Mouse (Mus musculus) neutrophil, adult 59 days (primary cell): ENCODE measurements around the gene Olfr888. TPM values are rescaled to one million over a fixed set of nuclear protein-coding genes. Genes with fewer than 3 reads are reported as not detected.

ENCODE experiments used
- total RNA-seq, 2 experiments: library from RNA; stranded (reverse); gene quantifications; 1 replicate in 1 of 2; 2 replicates in 1 of 2; pipeline ENCODE4 v1.2.4; 2023

Olfr888 gene
- not detected for total RNA-seq

GRCm38 (mm10) chr9:38107828-38108227, at the start of gene Olfr888:
Gene Olfr888 (plus strand): TSS chr9:38108128.

DNA sequence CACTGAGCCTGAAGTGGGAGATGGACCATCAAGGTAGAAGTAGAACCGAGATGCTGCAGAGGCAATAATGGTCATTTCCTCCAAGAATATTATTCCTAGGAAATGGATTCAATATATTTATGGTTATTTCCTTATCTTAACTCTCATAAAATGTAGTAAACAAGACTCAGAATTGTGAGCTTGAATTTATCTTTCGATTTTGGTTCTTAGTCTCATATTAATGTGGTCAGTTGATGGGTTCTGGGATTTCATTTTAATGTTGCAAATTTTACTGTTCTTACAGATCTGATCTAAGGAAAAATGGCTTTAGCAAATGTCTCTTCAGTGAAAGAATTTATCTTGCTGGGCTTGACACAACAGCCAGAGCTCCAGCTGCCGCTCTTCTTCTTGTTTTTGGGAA, 46.9 kb upstream of the Olfr888 start, which contains the start of gene Olfr885:
Olfr885 (plus strand) TSS at position 301 of the 400 bp plus-strand sequence.

GRCm38 (mm10) chr9:38083772-38084171, 24.2 kb upstream of the Olfr888 start, which contains the start of gene Olfr887:
Gene Olfr887 (plus strand): TSS chr9:38084072.

DNA sequence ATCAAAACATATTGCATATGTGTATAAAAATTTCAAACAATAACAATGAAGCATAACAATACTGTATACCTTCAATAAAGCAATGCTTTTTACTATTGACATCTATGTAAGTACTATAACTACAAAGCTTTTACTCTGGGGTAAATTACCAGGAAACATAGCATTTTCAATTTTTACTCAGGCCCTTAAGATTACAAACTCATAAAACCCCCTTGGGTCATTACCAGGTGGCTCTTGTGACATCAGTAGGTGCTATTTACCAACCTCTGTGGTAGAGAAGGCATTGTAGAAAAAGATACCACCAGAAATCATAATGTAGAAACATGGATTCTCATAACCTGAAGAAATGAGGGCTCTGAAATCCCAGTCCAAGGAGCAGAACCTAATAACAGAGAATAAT, 7.0 kb downstream of the Olfr888 start, which contains the start of gene Olfr889:
Olfr889 (plus strand) TSS at position 301 of the 400 bp plus-strand sequence.

GRCm38 (mm10) chr9:38142217-38142616, 34.3 kb downstream of the Olfr888 start, which contains the start of gene Olfr890:
Gene Olfr890 (plus strand): TSS chr9:38142517.

Other genes with a start within 250 kb of the Olfr888 start
- gene Olfr145, start 211.4 kb upstream of the Olfr888 start, total RNA-seq = not detected
- gene Olfr878, start 190.3 kb upstream of the Olfr888 start, total RNA-seq = not detected
- not detected for gene Olfr881, start 116.3 kb upstream of the Olfr888 start, total RNA-seq
- not detected for gene Olfr883, start 82.3 kb upstream of the Olfr888 start, total RNA-seq
- gene Olfr884, start 61.6 kb upstream of the Olfr888 start, total RNA-seq = not detected
- gene Olfr885, start 46.8 kb upstream of the Olfr888 start, total RNA-seq = not detected
- gene Olfr887, start 24.1 kb upstream of the Olfr888 start, total RNA-seq = not detected
- gene Olfr889, start 7.1 kb downstream of the Olfr888 start, total RNA-seq = not detected
- gene Olfr890, start 34.4 kb downstream of the Olfr888 start, total RNA-seq = not detected
- not detected for gene Olfr891, start 72.7 kb downstream of the Olfr888 start, total RNA-seq
- not detected for gene Olfr893, start 100.2 kb downstream of the Olfr888 start, total RNA-seq
- not detected for gene Olfr894, start 109.9 kb downstream of the Olfr888 start, total RNA-seq
- gene Olfr143, start 144.6 kb downstream of the Olfr888 start, total RNA-seq = not detected
- not detected for gene Olfr895, start 159.7 kb downstream of the Olfr888 start, total RNA-seq
- gene Olfr896-ps1, start 183.0 kb downstream of the Olfr888 start, total RNA-seq = not detected
- gene Olfr25, start 220.9 kb downstream of the Olfr888 start, total RNA-seq = not detected
- not detected for gene Olfr898, start 240.3 kb downstream of the Olfr888 start, total RNA-seq